Mouse (Mus musculus): ENCODE results near the gene Gm10563. TPM values are rescaled to one million over a fixed set of nuclear protein-coding genes. Genes with fewer than 3 reads are reported as not detected.

Gm10563 gene
- total RNA-seq, 2 experiments from 2014 or later: not detected

GRCm38 (mm10) chr4:155653451-155654182 lies 8.4 kb upstream of the Gm10563 start:
- peak; percentile 46 to 49 for DNase-seq (ENCODE audit: low spot score in 2 of 2)

GRCm38 (mm10) chr4:155653086-155653450 lies 7.9 kb upstream of the Gm10563 start, which contains the start of gene Mmp23:
TSS of gene Mmp23 (minus strand) at chr4:155653384.
- DNase-seq (ENCODE audit: low spot score in 2 of 2): peak in 1 of 2 experiments; percentile 45

- no peak for DNase-seq (ENCODE audit: low spot score in 2 of 2)
Measured at GRCm38 (mm10) chr4:155652283-155653085, 7.3 kb upstream of the Gm10563 start.

- DNase-seq (ENCODE audit: low spot score in 2 of 2): no peak
Measured at GRCm38 (mm10) chr4:155651553-155652269, 6.5 kb upstream of the Gm10563 start.

- DNase-seq (ENCODE audit: low spot score in 2 of 2): no peak
Measured at GRCm38 (mm10) chr4:155649355-155649754, 4.1 kb upstream of the Gm10563 start.

- no peak for DNase-seq (ENCODE audit: low spot score in 2 of 2)
Measured at GRCm38 (mm10) chr4:155645721-155646120, 513 bp upstream of the Gm10563 start.

GRCm38 (mm10) chr4:155643531-155643930 lies 1.7 kb downstream of the Gm10563 start:
- DNase-seq (ENCODE audit: low spot score in 2 of 2): no peak

- DNase-seq (ENCODE audit: low spot score in 2 of 2): no peak
Measured at GRCm38 (mm10) chr4:155635766-155636499, 9.3 kb downstream of the Gm10563 start.

- no peak for DNase-seq (ENCODE audit: low spot score in 2 of 2)
Measured at GRCm38 (mm10) chr4:155630267-155630666, 14.9 kb downstream of the Gm10563 start.

- DNase-seq (ENCODE audit: low spot score in 2 of 2): peak; percentile 95 to 96
Measured at GRCm38 (mm10) chr4:155624338-155625291, 20.6 kb downstream of the Gm10563 start, which contains the start of gene Cdk11b. TSS of gene Cdk11b (plus strand) at chr4:155624854.

GRCm38 (mm10) chr4:155618321-155618720 lies 26.9 kb downstream of the Gm10563 start:
- no peak for DNase-seq (ENCODE audit: low spot score in 2 of 2)

- no peak for DNase-seq (ENCODE audit: low spot score in 2 of 2)
Measured at GRCm38 (mm10) chr4:155613264-155613663, 31.9 kb downstream of the Gm10563 start.

- no peak for DNase-seq (ENCODE audit: low spot score in 2 of 2)
Measured at GRCm38 (mm10) chr4:155611860-155612259, 33.3 kb downstream of the Gm10563 start.

GRCm38 (mm10) chr4:155606825-155607224 lies 38.4 kb downstream of the Gm10563 start:
- DNase-seq (ENCODE audit: low spot score in 2 of 2): no peak

GRCm38 (mm10) chr4:155605132-155605531 lies 40.1 kb downstream of the Gm10563 start:
- no peak for DNase-seq (ENCODE audit: low spot score in 2 of 2)

- DNase-seq (ENCODE audit: low spot score in 2 of 2): no peak
Measured at GRCm38 (mm10) chr4:155603801-155604200, 41.4 kb downstream of the Gm10563 start.

- DNase-seq (ENCODE audit: low spot score in 2 of 2): no peak
Measured at GRCm38 (mm10) chr4:155602753-155603152, 42.5 kb downstream of the Gm10563 start.

- DNase-seq (ENCODE audit: low spot score in 2 of 2): no peak
Measured at GRCm38 (mm10) chr4:155601997-155602456, 43.2 kb downstream of the Gm10563 start.

Data from layer of hippocampus, postnatal 10 days (tissue).